In genomic region chr7:45683396-45684050, GRCm38 (mm10) we compare ENCODE assay signal across 10 mouse cellular contexts. TPM values are rescaled to one million over a fixed set of nuclear protein-coding genes. Genes with fewer than 3 reads are reported as not detected.
A peak's percentile ranks its signal among the peaks of the same experiment; 100 is the strongest.
DNase-seq lines count a peak whose midpoint lies in the region; ATAC-seq and TF ChIP-seq lines count a peak whose summit lies in the region.
"Had no signal": no experiment of that assay in that cellular context is flagged by ENCODE, and none has a peak within 500 bp of the region (broad histone marks: within the 10 kb centered on the region; RNA-seq: fewer than 3 reads in every experiment).

Gene Ntn5, plus strand, starts transcription at chr7:45684022.

- H3K9ac ChIP-seq in ES-E14 (ENCODE audit: insufficient read depth, low read depth, low read length, poor library complexity, severe bottlenecking) = peak within 1 kb of the TSS; percentile 52; the same call in 1 of the 2 replicates
- 0 out of 2 replicates have a peak within 1 kb of the TSS, but pooled peaks have one; percentile 1 for H3K9ac ChIP-seq in embryonic facial prominence, embryonic 15.5 days
- no peak within 1 kb of the TSS for H3K9ac ChIP-seq in limb, embryonic 15.5 days

- no peaks in the 10 kb centered on the region for H3K27me3 ChIP-seq in embryonic facial prominence, embryonic 15.5 days
- no peaks in the 10 kb centered on the region for H3K27me3 ChIP-seq in limb, embryonic 15.5 days

- H3K4me1 ChIP-seq in ES-E14 (ENCODE audit: control insufficient read depth in 2 of 2, insufficient read depth in 2 of 2, low read length in 2 of 2, poor library complexity in 1 of 2) = peaks cover 0 to 11% of the 10 kb centered on the region in 2 experiments; a peak in 1 of 4 replicates
- peaks cover 48% of the 10 kb centered on the region for H3K4me1 ChIP-seq in embryonic facial prominence, embryonic 15.5 days
- H3K4me1 ChIP-seq in limb, embryonic 15.5 days = peaks cover 26% of the 10 kb centered on the region

- DNase-seq in layer of hippocampus, adult 2 months (ENCODE audit: low spot score in 2 of 2) = no peak
- DNase-seq in layer of hippocampus, adult 18-20 months (ENCODE audit: low spot score in 2 of 2) = no peak
- no peak for DNase-seq in ES-E14 (ENCODE audit: low read depth, low spot score)
- no peak for DNase-seq in adipocyte (ENCODE audit: low spot score)
- DNase-seq in embryo, embryonic 10.5 days (ENCODE audit: low spot score) = no peak

- no peak for ATAC-seq in embryonic facial prominence, embryonic 15.5 days (ENCODE audit: insufficient number of reproducible peaks, low FRiP score, low TSS enrichment, low read depth)
- ATAC-seq in limb, embryonic 15.5 days (ENCODE audit: insufficient number of reproducible peaks, low FRiP score, low TSS enrichment, low read depth) = no peak
- no peak for ATAC-seq in megakaryocyte progenitor cell, adult 5-6 weeks (replicated peaks; ENCODE audit: poor library complexity)

- no peaks in the 10 kb centered on the region for H3K36me3 ChIP-seq in ES-E14 (ENCODE audit: control insufficient read depth, insufficient read depth, low read length, poor library complexity, severe bottlenecking)
- no peaks in the 10 kb centered on the region for H3K36me3 ChIP-seq in embryonic facial prominence, embryonic 15.5 days
- H3K36me3 ChIP-seq in limb, embryonic 15.5 days = no peaks in the 10 kb centered on the region

- no peaks in the 10 kb centered on the region for H3K9me3 ChIP-seq in ES-E14 (ENCODE audit: control insufficient read depth, insufficient read depth, low read depth, low read length)
- H3K9me3 ChIP-seq in embryonic facial prominence, embryonic 15.5 days (replicated peaks) = no peaks in the 10 kb centered on the region
- no peaks in the 10 kb centered on the region for H3K9me3 ChIP-seq in limb, embryonic 15.5 days

- peak within 1 kb of the TSS; percentile 84 for H3K27ac ChIP-seq in layer of hippocampus, adult 2 months
- H3K27ac ChIP-seq in ES-E14 (ENCODE audit: insufficient read depth, low read depth, low read length, poor library complexity, severe bottlenecking) = no peak within 1 kb of the TSS
- H3K27ac ChIP-seq in embryonic facial prominence, embryonic 15.5 days (replicated peaks) = peak within 1 kb of the TSS; percentile 79
- H3K27ac ChIP-seq in limb, embryonic 15.5 days = no peak within 1 kb of the TSS

- TF ChIP-seq CTCF in layer of hippocampus, adult 2 months (conservative IDR thresholded peaks at IDR 0.05) = no peak

- H3K4me3 ChIP-seq in layer of hippocampus, adult 2 months = peak within 1 kb of the TSS; percentile 1; the same call in 1 of the 2 replicates
- H3K4me3 ChIP-seq in ES-E14 (ENCODE audit: insufficient read depth in 1 of 2, low read depth in 1 of 2, low read length in 2 of 2, poor library complexity in 1 of 2, severe bottlenecking in 1 of 2) = peak within 1 kb of the TSS in 1 of 2 experiments; percentile 36; a peak in 1 of 4 replicates
- peak within 1 kb of the TSS; percentile 22; the same call in 1 of the 2 replicates for H3K4me3 ChIP-seq in embryonic facial prominence, embryonic 15.5 days (replicated peaks)
- peak within 1 kb of the TSS; percentile 15; the same call in 1 of the 2 replicates for H3K4me3 ChIP-seq in limb, embryonic 15.5 days
- H3K4me3 ChIP-seq: myocyte had no signal

- peak within 1 kb of the TSS; percentile 39; the same call in 1 of the 2 replicates for H3K4me2 ChIP-seq in embryonic facial prominence, embryonic 15.5 days (replicated peaks)
- H3K4me2 ChIP-seq in limb, embryonic 15.5 days = no peak within 1 kb of the TSS

- 68% methylated on average over 7 of the region's 7 CpGs for whole genome bisulfite sequencing in embryonic facial prominence, embryonic 15.5 days
- WGBS in limb, embryonic 15.5 days = 75% methylated on average over 7 of the region's 7 CpGs

- in situ Hi-C loops in ES-E14 (cut with MboI; ENCODE audit: low sequenced_read_pairs in 2 of 2, unreplicated experiment in 2 of 2) = no loop called here

TF ChIP-seq in ES-E14, 5 proteins besides CTCF, POLR2A, EP300 and RAD21:
- no peak for TF ChIP-seq ZC3H11A (IDR thresholded peaks at IDR 0.05; ENCODE audit: borderline replicate concordance, low read depth, low read length)
- no peak for TF ChIP-seq CHD2 (IDR thresholded peaks at IDR 0.05; ENCODE audit: low read depth, low read length)
- TF ChIP-seq MAFK (IDR thresholded peaks at IDR 0.05; ENCODE audit: insufficient read depth, low read depth, low read length) = no peak
- TF ChIP-seq ZNF384 (IDR thresholded peaks at IDR 0.05; ENCODE audit: low read depth, low read length) = no peak
- TF ChIP-seq HCFC1 (IDR thresholded peaks at IDR 0.05; ENCODE audit: borderline replicate concordance, insufficient read depth, low read length) = no peak

RNA-seq across cellular contexts. Expression of gene Ntn5, which starts in this region (rescaled TPM):
- total RNA-seq in layer of hippocampus, adult 2 months (2021) = 1 to 10 TPM; 6.3 to 9.3 TPM
- 10 to 100 TPM in 1 of 2 experiments, 1 to 10 TPM in 1; 6.8 to 13.4 TPM for total RNA-seq in layer of hippocampus, adult 18-20 months (2021)
- total RNA-seq in ES-E14 (2012; rRNA removed) = 0.54 and 0.74 TPM in 2 replicates
- polyA plus RNA-seq in embryonic facial prominence, embryonic 15.5 days (2015; fragmentation: Nextera tagmentation; extraction: Ambion mirVana) = 10.8 and 11.7 TPM in 2 replicates
- polyA plus RNA-seq in limb, embryonic 15.5 days (2015; fragmentation: Nextera tagmentation; extraction: Ambion mirVana) = 0.50 and 2.6 TPM in 2 replicates
- total RNA-seq in megakaryocyte progenitor cell, adult 5-6 weeks (2015) = not detected in 2 replicates
- total RNA-seq in megakaryocyte progenitor cell, adult 5-6 weeks (2017) = not detected in 2 replicates
- total RNA-seq: heart, postnatal 4 days had no signal

Comparison
In these comparisons a context has a peak if more than half of its experiments do, and no peak if none do; other contexts are left out.
1. H3K27ac ChIP-seq: peak in layer of hippocampus, adult 2 months (single experiment) and embryonic facial prominence, embryonic 15.5 days (single experiment); none in ES-E14 (single experiment) and limb, embryonic 15.5 days (single experiment).